Mouse (Mus musculus) bone marrow, adult 2 months (tissue): ENCODE data around the gene Zfp869. TPM values are rescaled to one million over a fixed set of nuclear protein-coding genes. Genes with fewer than 3 reads are reported as not detected.
A peak's percentile ranks its signal among the peaks of the same experiment; 100 is the strongest.
"Not testable (repeated sequence)": the region's sequence is repeated elsewhere in the genome, so short reads cannot be mapped to it uniquely, and the experiment has no call there.

Experiments used
- H3K27ac ChIP-seq: fragments of 200-500 bp; 2 replicates; pipeline ENCODE4 v1.5.1; 2012; ENCODE audit warnings: low read depth, mild to moderate bottlenecking, control low read depth, inconsistent platforms, low read length; ENCODE audit not compliant: control insufficient read depth, poor library complexity, insufficient read depth
- H3K4me1 ChIP-seq: fragments of 200-500 bp; 2 replicates; pipeline ENCODE4 v1.6.1; 2011; ENCODE audit warnings: low read length; ENCODE audit not compliant: control insufficient read depth, insufficient read depth
- H3K4me3 ChIP-seq: fragments of 200-500 bp; replicated peaks from 2 replicates; pipeline ENCODE3; 2011; ENCODE audit warnings: mild to moderate bottlenecking, low read depth, low read length, control low read depth; ENCODE audit not compliant: control insufficient read depth
- CTCF ChIP-seq: fragments of 200-500 bp; IDR thresholded peaks from 2 replicates; pipeline ENCODE4 v1.5.1; 2011; ENCODE audit warnings: low read length, control low read depth; ENCODE audit not compliant: control insufficient read depth, insufficient read depth
- POLR2A ChIP-seq: fragments of 200-500 bp; IDR thresholded peaks from 2 replicates; pipeline ENCODE4 v1.6.1; 2011; ENCODE audit warnings: low read depth, mild to moderate bottlenecking, control low read depth, low read length, borderline replicate concordance; ENCODE audit not compliant: control insufficient read depth
- WGBS: fragments of 180-500 bp; shearing (Covaris S2); methylation state at CpG from one replicate; pipeline ENCODE4 v1.1.7; 2018; 5-methylcytosine and 5-hydroxymethylcytosine counted together
- polyA plus RNA-seq: library from polyadenylated mRNA; stranded (reverse); fragments of >200 nt; gene quantifications from 2 replicates; pipeline ENCODE4 v1.2.4, GENCODE M21; 2011; ENCODE audit warnings: low replicate concordance; ENCODE audit not compliant: missing spikeins, insufficient read depth, insufficient read length

The Zfp869 gene
- polyA plus RNA-seq, 1 experiment: 4.5 TPM

GRCm38 (mm10) chr8:69716403-69717231 is 6.1 kb upstream of the Zfp869 start:
- TF ChIP-seq POLR2A: peak; percentile 89; the same call in 1 of the 2 replicates
- no peak for TF ChIP-seq CTCF

DNA sequence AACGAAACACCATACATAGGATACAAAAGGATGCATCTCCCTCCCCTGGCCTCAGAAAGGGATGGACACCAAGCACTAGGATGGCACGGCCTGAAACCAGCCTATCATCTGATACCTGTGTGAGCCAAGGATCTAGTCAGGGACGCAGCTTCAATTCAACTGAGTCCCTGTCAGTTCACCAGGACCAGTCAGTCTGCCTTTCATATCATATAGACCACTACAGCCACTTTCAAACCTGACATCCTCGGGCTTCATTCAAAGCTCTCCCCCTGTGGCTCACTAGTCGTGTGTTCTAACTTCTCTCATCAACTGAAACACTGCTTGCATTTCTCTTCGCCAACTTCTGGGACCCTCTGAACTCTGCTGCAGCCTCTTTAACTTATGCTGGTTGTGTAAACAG is 4.8 kb upstream of the Zfp869 start:
- no peak overlapping the region for H3K27ac ChIP-seq
- TF ChIP-seq POLR2A: no peak
- TF ChIP-seq CTCF: no peak
- WGBS: 79% methylated on average over 6 of the region's 6 CpGs

More at GRCm38 (mm10) chr8:69716403-69717231, 6.1 kb upstream of the Zfp869 start:
- under 1% methylated on average over 52 of the region's 52 CpGs for WGBS
- peak overlapping the region; percentile 76 for H3K4me3 ChIP-seq
- H3K4me1 ChIP-seq: no peaks in the 10 kb centered on the region; the same call in 1 of the 2 replicates
- peak overlapping the region; percentile 98 for H3K27ac ChIP-seq

GRCm38 (mm10) chr8:69713516-69713915 is 3.0 kb upstream of the Zfp869 start:
- H3K4me3 ChIP-seq: no peak overlapping the region
- WGBS: 83% methylated on average over 8 of the region's 8 CpGs
- TF ChIP-seq CTCF (no peak), POLR2A (no peak)
- H3K4me1 ChIP-seq: no peaks in the 10 kb centered on the region; the same call in 1 of the 2 replicates
- no peak overlapping the region for H3K27ac ChIP-seq

More for the DNA sequence above, 4.8 kb upstream of the Zfp869 start:
- no peaks in the 10 kb centered on the region; the same call in 1 of the 2 replicates for H3K4me1 ChIP-seq
- H3K4me3 ChIP-seq: no peak overlapping the region

GRCm38 (mm10) chr8:69701810-69702209 is 8.7 kb downstream of the Zfp869 start:
- Histone ChIP-seq H3K4me3 (no peak overlapping the region), H3K4me1 (no peaks in the 10 kb centered on the region), H3K27ac (no peak overlapping the region)
- TF ChIP-seq POLR2A (no peak), CTCF (no peak)
- WGBS: 61% methylated on average over 6 of the region's 6 CpGs

- WGBS: 72% methylated on average over 2 of the region's 2 CpGs
- H3K27ac ChIP-seq, H3K4me3 ChIP-seq: not testable (repeated sequence)
Observed at GRCm38 (mm10) chr8:69665051-69665450, 45.5 kb downstream of the Zfp869 start.

GRCm38 (mm10) chr8:69661294-69661693 is 49.2 kb downstream of the Zfp869 start:
- no peak overlapping the region for H3K4me3 ChIP-seq
- H3K27ac ChIP-seq: no peak overlapping the region
- H3K4me1 ChIP-seq: no peaks in the 10 kb centered on the region
- TF ChIP-seq CTCF (no peak), POLR2A (no peak)

More at GRCm38 (mm10) chr8:69665051-69665450, 45.5 kb downstream of the Zfp869 start:
- H3K4me1 ChIP-seq: not testable (repeated sequence)

Other genes with a start within 250 kb of the Zfp869 start
- 0.38 TPM in 1 of 2 replicates, not detected in the other for gene Gm7697, start 187.7 kb downstream of the Zfp869 start, polyA plus RNA-seq
- 5.2 and 10.1 TPM in 2 replicates for gene Zfp868, start 85.2 kb downstream of the Zfp869 start, polyA plus RNA-seq
- gene Zfp964, start 56.2 kb downstream of the Zfp869 start, polyA plus RNA-seq: 0.55 and 0.81 TPM in 2 replicates
- gene Zfp963, start 39.2 kb upstream of the Zfp869 start, polyA plus RNA-seq: 3.6 and 6.2 TPM in 2 replicates
- gene Gm20422, start 64.2 kb upstream of the Zfp869 start, polyA plus RNA-seq: 2.4 and 3.8 TPM in 2 replicates
- 22.2 and 44.4 TPM in 2 replicates for gene Atp13a1, start 80.4 kb upstream of the Zfp869 start, polyA plus RNA-seq
- 10.6 and 13.5 TPM in 2 replicates for gene Zfp866, start 80.5 kb upstream of the Zfp869 start, polyA plus RNA-seq
- 45.7 and 112 TPM in 2 replicates for gene Gmip, start 98.0 kb upstream of the Zfp869 start, polyA plus RNA-seq
- gene Lpar2, start 111.7 kb upstream of the Zfp869 start, polyA plus RNA-seq: 1.3 and 3.8 TPM in 2 replicates
- gene Pbx4, start 121.8 kb upstream of the Zfp869 start, polyA plus RNA-seq: 5.9 and 9.7 TPM in 2 replicates
- gene Cilp2, start 177.0 kb upstream of the Zfp869 start, polyA plus RNA-seq: not detected in 2 replicates
- not detected in 2 replicates for gene Tssk6, start 191.5 kb upstream of the Zfp869 start, polyA plus RNA-seq
- 41.2 and 61.7 TPM in 2 replicates for gene Ndufa13, start 191.8 kb upstream of the Zfp869 start, polyA plus RNA-seq
- gene Yjefn3, start 192.0 kb upstream of the Zfp869 start, polyA plus RNA-seq: not detected in 2 replicates